Mouse (Mus musculus): ENCODE data around the gene Gpr12. TPM values are rescaled to one million over a fixed set of nuclear protein-coding genes. Genes with fewer than 3 reads are reported as not detected.
"Not testable (repeated sequence)": the region's sequence is repeated elsewhere in the genome, so short reads cannot be mapped to it uniquely, and the experiment has no call there.

The Gpr12 gene
- not detected for total RNA-seq (2021)

DNA sequence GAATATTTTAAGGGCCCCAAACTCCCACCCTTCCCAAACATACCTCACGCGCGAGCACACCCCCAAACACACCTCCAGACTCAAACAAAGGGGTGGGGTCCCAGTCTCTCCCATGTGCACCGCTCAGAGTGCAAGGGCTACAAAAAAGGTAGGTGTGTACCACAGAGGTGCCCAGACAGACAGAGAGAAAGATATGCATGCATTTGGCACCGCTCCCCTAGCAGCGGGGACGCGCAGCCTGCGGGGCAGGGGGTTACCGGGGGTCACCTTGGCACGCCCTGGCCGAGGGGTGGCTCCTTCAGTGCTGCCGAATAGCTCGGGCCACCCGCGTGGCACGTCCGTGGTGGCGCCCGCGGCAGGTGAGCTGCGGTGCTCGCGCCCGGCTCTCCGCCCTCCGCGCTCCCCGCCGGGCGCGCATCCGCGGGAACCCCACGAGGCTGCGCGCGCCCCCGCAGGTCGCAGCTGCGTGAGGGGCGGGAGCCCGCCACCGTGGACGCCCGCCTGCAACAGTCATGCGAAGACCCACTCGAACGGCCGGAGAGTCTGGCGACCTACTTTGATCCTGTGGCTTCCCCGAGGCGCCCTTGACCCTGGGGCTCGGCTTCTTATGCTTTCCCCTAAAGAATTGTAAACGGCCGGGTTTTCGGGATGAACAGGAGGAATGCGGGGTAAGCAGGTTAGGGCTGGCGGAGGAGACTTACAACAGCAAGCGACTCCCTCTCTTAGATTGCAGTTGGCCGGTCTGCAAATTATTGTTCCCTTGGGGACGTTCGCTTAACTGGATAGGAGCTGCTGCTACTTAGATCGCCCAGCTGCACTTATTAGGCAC lies at the start of gene Gpr12:
Gene Gpr12 (minus strand): TSS at position 762 of the 829 bp plus-strand sequence.
- no peak for DNase-seq
- intact Hi-C loops (cut with DNase I), result no loop called here

DNA sequence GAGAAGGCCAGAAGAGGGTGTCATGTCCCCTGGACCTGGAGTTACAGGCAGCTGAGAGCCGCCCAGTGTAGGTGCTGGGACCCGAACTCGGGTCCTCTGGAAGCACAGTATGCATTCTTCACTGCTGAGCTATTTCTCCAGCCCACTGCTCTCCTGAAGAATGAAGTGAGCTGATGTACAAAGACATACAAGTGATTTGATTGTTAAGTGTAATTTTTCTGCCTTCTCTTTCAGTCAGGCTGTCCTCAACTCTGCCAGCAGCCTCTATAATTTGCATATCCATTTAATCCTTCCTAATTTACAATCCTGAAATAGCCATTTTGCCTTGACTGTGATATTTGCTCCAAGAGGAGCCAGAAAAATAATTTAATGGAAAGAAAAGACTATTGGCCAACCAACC lies 46.6 kb upstream of the Gpr12 start:
- no peak for DNase-seq
- intact Hi-C loops (cut with DNase I), result no loop called here

DNA sequence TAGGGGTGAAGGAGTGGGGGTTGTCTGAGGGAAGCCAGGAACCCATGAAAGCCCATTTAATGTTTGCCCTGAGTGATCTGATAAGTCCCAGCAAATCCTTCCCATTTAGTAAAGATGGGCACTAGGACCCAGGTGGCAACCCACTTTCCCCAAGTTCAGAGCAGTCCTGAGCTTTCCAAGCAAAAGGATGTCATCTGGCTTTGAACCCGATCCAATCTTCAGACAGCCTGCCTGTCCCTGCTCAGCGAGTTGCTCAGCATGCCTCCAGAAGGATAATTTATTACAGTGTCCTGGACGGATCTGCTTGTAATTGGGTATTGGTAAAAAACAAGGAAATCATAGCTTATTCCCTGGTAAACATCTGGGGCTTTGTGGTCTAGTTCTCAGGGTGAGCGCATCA lies 45.9 kb upstream of the Gpr12 start:
- intact Hi-C loops (cut with DNase I), result no loop called here
- DNase-seq, result no peak

DNA sequence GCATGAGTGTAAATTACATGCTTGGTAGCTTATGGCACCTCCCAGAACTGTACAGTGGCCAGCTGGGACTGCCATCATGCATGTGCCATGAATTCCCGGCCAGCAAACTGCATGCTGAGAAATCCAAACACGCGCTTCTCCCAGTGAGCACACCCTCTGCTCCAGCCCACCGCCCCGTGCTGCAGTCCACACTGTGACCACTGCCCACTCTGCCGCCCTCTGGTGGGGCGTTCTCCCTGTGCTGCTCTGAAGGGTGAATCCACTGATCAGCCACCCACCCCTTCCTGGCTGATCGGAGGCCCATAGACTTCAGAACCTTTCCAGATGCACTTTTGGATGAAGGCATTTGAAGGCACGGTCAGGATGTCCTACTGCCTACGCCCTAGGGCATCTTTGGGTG lies 44.6 kb upstream of the Gpr12 start:
- intact Hi-C loops (cut with DNase I), result no loop called here
- peak in 1 of 2 experiments; percentile 4 for DNase-seq

DNA sequence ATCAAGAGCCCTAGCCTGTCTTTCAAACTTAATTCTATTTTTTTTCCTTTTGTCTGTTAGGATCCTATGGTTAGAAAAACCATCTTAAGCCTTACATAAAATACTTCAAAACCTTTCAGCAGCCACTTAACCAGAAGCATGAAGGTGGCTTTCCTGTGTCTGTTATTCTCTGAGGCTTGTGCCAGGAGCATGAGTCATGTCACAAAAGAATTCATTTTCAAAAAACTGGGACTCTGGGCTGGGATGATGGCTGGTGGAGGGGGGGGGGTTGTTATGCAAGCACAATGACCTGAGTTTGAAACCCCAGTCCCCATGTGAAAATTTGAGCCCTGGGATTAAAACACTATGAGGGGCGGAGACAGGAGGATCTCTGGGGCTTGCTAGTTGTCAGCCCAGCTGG lies 43.8 kb upstream of the Gpr12 start:
- intact Hi-C loops (cut with DNase I), result no loop called here
- no peak for DNase-seq

DNA sequence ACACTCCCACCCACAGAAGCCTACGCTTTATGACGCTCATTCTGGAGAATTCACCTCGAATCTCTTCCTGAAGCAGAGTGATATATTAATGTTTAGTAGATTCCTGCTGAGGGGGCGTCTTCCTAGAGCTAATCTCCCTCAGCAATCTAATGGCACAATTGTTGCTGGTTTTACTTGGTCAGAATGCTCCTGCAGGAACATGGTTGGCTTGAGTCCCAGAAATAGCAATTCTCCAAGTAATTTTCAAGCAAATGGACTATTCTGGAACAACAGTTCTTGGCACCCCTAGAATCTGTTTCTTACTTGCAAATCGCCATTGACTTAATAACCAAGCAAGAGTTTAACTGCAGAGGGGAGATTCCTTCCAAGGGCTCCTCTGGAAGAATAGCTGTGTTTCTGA lies 42.9 kb upstream of the Gpr12 start:
- intact Hi-C loops (cut with DNase I), result no loop called here
- no peak for DNase-seq

DNA sequence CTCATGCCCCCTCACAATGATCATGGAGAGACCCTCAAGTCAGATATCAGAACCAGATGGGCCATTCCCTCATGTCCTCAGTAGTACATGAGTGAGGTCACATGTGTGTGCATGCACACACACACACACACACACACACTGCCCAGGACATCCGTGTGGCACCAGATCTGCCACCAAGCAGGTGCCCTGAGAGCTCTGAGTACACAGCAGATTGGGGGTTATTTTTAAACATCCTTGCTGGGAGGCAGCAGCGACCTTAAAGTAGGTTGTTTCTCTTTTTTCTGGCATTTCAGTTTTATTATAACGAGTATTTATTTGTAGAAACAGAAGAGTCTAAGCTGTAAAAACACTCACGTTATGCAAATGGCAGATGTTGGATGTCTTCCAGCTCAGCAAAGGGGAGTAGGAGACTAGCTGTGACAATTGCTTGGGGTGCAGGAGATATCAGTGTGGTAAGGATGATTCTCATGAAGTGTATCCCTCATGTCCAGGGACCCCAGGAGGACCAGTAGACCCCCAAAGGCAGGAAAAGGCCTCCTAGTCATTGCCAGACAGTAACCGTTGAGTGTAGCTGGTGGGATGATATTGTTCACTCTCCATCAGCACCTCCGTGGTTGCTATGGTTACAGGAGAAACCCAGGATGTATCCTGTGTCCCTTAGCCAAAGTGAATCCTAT lies 40.7 kb upstream of the Gpr12 start:
- intact Hi-C loops (cut with DNase I), result no loop called here
- no peak for DNase-seq

DNA sequence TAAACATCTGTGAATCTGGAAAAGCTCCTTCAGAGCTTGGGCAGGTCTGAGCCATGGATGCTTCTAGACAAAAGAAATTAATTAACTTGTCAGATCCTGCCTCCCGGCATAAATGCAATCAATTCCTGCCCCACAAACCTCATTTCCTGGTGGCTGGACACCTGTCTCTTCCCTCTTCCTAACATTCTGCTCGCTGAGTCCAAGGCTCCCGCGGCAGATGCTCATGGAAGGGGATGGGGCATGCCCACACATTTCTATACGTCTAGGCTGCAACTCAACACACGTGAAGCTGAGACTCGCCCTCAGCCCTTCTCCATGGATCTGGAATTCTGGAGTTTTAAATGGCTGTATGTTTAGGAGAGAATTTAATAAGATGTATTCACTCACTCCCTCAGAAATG lies 26.8 kb upstream of the Gpr12 start:
- intact Hi-C loops (cut with DNase I), result no loop called here
- DNase-seq, result no peak

DNA sequence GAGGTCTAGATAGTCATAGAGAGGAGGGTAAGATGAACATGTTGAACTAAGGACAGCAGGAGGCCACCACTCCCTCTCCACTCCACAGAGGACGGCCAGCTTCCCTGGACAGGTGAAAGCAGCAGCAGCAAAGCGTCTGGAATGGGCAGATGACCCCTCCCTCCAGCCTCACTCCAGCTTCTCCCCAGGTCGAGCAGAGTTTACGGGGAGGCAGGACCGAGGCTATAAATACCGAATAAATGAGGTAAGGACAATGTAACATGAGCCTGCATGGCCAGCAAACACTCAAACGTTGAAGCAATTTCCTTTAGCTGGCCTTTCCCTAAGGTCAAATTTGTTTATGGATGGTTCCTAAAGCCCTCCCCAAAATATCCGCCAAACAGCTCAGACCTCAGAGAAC lies 26.0 kb upstream of the Gpr12 start:
- intact Hi-C loops (cut with DNase I), result no loop called here
- no peak for DNase-seq

DNA sequence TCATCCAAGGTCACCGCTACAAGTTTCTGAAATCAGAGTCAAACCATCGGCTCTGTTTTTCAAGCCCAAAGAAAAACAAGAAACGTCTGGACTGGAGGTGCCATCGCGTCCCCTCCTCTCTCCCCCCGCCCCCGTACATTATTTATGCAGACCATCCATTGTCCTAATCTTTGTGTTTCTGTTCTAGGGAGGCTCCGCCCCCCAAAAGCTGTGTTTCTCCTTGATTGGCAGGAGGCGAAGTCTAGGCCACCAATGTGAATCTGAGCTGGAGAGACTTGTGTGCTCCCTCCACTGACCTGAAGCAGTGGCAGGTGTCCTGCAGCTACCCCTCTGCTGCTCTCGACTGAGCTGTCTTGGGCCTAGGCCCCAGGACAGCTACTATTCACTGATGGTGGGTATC lies 24.6 kb upstream of the Gpr12 start:
- no peak for DNase-seq
- intact Hi-C loops (cut with DNase I), result no loop called here

DNA sequence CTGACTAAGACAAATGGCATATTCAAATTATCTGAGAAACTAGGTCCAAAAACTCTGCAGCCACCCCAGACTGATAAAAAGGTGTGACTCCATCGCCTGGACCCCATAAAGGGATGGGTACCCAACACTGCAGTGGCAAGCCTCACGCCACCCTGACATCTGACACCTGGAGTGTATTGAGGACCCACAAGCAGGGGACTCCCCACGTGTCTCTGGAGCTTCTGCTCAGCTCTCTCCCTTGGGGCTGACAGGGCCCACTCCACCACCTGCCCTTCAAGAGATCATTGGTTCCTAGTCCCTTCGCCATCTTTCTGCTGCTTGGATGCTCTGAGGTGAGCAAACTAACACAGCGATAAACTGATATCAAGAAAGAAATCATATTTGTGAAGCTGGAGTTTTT lies 22.8 kb upstream of the Gpr12 start:
- DNase-seq, result no peak
- intact Hi-C loops (cut with DNase I), result no loop called here

DNA sequence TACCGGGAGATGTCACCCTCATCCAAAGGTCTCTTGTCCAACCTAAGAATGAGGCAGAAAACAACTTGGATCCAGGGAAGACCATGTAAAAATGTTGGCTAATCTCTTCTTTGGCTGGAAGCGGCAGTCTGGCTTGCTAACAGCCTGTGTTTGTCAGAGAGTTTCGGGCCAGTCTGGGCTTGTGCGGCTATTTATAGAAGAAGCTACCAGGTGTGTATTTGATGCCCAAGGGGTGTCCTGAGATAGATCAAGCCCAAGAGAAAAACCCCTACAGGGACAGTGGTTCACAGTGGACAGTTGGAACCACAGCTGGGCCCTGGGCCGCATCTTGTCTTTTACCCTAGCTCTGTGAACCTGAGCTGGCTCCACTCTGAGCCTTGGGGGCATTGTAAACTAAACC lies 21.9 kb upstream of the Gpr12 start:
- DNase-seq, result no peak
- intact Hi-C loops (cut with DNase I), result no loop called here

DNA sequence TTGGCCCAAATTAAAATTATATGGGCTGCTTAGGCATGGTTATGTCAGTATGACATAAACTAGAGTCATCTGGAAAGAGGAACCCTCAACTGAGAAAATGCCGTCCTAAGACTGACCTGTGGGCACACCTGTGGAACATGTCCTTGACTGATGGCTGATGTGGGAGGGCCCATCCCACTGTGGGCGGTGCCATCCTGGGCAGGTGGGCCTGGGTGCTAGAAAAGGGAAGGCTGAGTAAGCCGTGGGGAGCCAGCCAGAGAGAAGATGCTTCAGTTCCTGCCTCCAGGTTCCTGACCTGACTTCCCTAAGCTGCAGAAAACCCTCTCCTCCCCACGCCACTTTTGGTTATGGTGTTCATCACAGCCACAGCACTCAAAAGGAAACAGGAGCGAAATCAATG lies 21.2 kb upstream of the Gpr12 start:
- intact Hi-C loops (cut with DNase I), result no loop called here
- no peak for DNase-seq

DNA sequence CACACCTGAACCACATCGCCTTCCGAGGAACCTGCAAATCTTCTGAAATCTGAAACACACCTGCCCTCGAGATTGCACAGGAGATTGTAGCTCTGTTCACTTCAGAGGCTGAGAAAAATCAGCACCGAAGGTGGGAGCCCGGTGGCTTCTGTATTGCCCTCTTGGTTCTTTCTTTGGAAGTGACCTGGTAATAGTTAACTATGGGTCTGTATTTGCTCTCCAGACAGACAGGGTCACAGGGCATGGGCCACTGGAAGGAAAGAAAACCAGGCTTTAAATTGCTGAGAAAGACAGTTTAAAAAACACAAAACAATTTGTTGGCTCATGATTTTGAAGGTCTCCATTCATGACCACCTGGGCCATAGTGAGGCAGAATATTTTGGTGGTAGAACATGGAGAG lies 14.9 kb upstream of the Gpr12 start:
- DNase-seq, result no peak
- intact Hi-C loops (cut with DNase I), result no loop called here

DNA sequence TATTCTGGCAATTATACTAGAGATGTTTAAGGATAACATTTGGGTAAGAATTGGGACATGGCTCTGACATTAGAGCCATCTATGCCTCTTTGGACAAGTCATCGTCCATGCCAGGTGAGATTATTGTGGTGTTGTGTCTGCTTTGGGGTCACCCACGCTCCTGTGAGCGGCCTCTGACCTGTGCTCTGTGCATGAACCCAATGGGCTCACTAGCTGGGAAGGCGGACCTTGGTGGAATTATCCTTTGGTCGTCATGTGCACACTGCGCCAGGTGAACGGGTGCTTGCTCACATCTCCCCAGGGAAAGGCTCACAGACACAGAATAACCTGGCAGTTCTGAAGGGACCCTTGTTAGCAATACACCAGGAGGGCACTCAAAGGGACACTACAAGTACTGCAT lies 14.2 kb upstream of the Gpr12 start:
- DNase-seq; intact Hi-C loops (cut with DNase I): not testable (repeated sequence)

DNA sequence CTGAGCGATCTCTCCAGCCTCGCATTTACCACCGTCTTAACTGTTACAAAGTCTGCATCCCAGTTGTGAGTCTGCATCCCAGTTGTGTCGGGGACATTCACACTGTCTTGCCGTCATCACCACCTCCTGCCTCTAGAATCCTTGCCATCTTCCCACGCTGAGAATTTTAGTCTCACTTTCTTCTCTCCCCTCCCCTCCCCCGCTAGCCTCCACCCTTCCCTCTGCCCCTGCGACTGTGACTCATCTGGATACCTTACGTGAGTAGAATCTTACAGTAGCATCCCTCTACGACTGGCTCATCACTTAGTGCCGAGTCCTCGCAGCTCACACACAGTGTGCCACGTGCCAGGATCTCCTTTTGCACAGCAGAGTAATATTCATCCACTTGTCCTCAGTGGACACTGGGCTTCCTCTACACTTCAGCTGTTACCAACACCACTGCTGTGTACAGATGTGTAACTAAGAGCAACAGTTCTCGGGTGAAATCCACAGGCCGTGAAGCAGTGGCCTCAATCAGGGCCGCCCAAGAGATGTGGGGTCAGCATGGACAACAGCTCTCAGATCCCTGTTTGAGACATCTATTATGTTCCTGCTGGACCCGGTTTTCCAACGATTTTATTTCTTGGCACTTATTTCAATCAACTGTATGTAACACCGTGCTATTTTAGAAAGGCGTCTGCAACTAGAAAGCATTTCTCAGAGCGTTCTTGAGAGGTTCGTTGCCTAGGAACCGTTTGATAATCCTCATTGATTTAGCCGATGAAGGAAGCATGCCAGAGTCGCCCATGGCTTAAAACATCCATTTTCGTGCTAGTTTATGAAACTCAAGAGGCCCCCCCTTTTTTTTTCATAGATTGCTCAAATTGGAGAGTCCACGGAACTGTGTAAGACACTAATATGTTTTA lies 13.4 kb upstream of the Gpr12 start:
- intact Hi-C loops (cut with DNase I), result no loop called here

DNA sequence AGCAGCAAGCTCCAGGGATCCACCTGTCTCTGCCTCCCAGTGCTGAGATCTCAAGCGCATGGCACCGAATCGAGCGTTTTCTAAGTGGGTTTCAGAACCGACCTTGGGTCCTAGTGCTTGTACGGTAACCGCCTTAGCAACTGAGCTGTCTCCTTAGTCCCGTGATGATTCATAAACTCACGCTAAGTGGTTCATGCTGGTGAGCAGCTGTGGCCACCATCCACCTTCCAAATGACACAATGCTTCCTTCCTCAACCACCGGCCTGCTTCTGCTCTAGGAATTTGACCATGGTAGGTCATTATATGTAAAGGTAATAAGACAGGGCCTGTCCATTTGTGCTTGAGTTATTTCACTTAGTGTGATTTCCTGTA lies 12.4 kb upstream of the Gpr12 start:
- intact Hi-C loops (cut with DNase I), result no loop called here
- DNase-seq, result no peak

More for the DNA sequence above, 13.4 kb upstream of the Gpr12 start:
- DNase-seq, result no peak

DNA sequence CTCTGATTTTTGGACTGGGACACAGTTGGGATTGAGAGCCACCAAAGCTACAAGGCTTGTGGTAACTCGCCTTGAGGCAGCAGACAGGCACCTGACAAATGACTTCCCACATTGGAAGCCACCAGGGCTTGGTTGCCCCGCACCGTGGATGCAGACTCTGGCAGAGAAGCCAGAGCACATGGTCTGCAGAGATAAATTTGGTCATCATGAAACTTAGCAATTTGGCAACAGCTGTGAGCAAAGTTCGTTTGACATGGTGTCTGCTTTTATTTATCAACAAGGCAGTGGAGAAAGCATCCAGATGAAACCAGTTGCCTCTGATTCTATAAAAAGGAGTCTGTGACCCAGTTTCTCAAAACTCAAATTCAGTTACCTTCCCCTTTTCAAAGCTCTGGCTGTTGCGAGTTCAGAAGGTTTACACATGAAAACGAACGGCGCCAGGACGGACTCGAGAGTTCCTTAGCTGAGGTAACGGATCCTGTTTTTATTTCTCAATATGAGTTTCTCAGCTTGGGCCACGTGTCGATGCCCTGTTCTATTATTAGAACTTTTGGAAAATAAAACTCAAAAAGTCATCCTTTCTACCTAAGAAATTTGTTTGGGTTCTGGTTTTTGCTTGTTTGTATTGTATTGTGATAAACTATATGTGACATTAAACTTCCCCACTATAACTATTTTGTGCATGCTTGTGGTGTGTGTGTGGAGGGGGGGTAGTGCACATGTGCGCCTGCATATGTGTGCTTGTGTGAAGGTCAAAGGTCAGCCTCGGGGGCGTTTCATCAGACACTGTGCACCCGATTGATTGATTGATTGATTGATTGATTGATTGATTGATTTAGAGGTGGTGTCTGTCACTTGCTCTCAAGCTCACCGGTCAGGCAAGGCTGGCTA lies 11.8 kb upstream of the Gpr12 start:
- intact Hi-C loops (cut with DNase I), result no loop called here
- DNase-seq, result no peak

DNA sequence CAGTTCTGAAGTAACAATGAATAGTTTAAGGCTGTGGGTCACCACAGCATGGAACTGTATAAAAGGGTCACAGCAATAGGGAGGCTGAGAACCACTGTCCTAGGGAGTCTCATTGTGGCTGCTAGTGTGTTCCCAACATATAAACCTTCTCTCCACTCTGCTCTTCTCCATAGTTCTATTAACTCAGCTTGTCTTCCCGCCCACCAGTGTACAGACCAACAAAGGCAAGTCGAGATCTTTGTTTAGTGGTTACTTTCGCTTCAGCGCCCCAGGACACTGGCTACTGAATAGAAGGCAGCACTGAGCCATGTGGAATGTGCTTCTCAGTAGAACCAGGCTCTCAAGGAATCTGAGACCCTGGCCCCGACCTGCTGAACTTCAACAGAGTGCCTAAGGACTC lies 7.5 kb upstream of the Gpr12 start:
- intact Hi-C loops (cut with DNase I), result no loop called here

DNA sequence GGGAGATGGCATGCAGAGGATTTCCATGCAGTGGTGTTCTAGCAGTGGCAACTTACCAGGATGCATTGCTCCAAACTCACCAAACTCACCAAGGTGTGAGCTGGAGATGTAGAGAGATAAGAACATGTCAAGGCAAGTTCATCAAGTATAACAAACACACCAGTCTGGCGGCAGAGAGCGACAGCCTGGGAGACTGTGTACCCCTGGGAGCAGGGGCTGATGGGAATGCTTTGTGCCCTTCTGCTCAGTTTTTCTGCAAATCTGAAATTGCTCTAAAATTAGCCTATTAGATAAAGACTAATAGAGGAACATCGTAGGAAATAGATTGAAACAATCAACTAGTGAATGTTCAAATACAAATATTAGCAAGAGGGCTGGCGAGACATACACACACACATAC lies 6.6 kb upstream of the Gpr12 start:
- intact Hi-C loops (cut with DNase I), result no loop called here
- DNase-seq, result no peak

More for the DNA sequence above, 7.5 kb upstream of the Gpr12 start:
- no peak for DNase-seq
